Mouse (Mus musculus) inflammation-experienced regulatory T-cells, adult 16 weeks (primary cell): ENCODE results near the gene Pm20d2. TPM values are rescaled to one million over a fixed set of nuclear protein-coding genes. Genes with fewer than 3 reads are reported as not detected.

ENCODE experiments used
- polyA plus RNA-seq: library from polyadenylated mRNA; unstranded; fragments of 100-300 nt; shearing (Covaris generic); gene quantifications from one replicate; pipeline ENCODE4 v1.2.1, GENCODE M21; 2017

The Pm20d2 gene
- not detected for polyA plus RNA-seq

GRCm38 (mm10) chr4:33189735-33190036 lies at the start of gene Pm20d2:
Pm20d2 (minus strand) TSS chr4:33189737.

GRCm38 (mm10) chr4:33208881-33209841 lies 19.6 kb upstream of the Pm20d2 start, which contains the start of gene Srsf12:
Srsf12 (plus strand) TSS chr4:33208991.

GRCm38 (mm10) chr4:33132221-33132620 lies 57.3 kb downstream of the Pm20d2 start, which contains the start of gene Gabrr1:
Gabrr1 (plus strand) TSS chr4:33132521.

Other genes with a start within 250 kb of the Pm20d2 start
- 5.3 TPM for gene Ankrd6, start 238.9 kb downstream of the Pm20d2 start, polyA plus RNA-seq
- gene Rragd, start 206.7 kb downstream of the Pm20d2 start, polyA plus RNA-seq, result 11.7 TPM
- 68.5 TPM for gene Ube2j1, start 158.3 kb downstream of the Pm20d2 start, polyA plus RNA-seq
- 22.5 TPM for gene Gabrr2, start 126.7 kb downstream of the Pm20d2 start, polyA plus RNA-seq
- gene Gabrr1, start 57.2 kb downstream of the Pm20d2 start, polyA plus RNA-seq, result not detected
- gene Srsf12, start 19.3 kb upstream of the Pm20d2 start, polyA plus RNA-seq, result 2.9 TPM
- gene Pnrc1, start 100.4 kb upstream of the Pm20d2 start, polyA plus RNA-seq, result 68.8 TPM
- 70.1 TPM for gene Rngtt, start 120.6 kb upstream of the Pm20d2 start, polyA plus RNA-seq